Mouse (Mus musculus) frontal cortex, postnatal 36 days (tissue): ENCODE measurements around the gene Rbm4.
"Not testable (repeated sequence)": the region's sequence is repeated elsewhere in the genome, so short reads cannot be mapped to it uniquely, and the experiment has no call there.

Source experiments
- DNase-seq, 2 experiments: peaks; one replicate each; pipeline ENCODE4 v3.0.0; 2022; ENCODE audit warnings: low spot score in 2 of 2

The Rbm4 gene

GRCm38 (mm10) chr19:4793831-4794422, at the start of gene Rbm4:
Gene Rbm4 (minus strand): TSS chr19:4793901.
- peak; percentile 96 to 99 for DNase-seq

DNA sequence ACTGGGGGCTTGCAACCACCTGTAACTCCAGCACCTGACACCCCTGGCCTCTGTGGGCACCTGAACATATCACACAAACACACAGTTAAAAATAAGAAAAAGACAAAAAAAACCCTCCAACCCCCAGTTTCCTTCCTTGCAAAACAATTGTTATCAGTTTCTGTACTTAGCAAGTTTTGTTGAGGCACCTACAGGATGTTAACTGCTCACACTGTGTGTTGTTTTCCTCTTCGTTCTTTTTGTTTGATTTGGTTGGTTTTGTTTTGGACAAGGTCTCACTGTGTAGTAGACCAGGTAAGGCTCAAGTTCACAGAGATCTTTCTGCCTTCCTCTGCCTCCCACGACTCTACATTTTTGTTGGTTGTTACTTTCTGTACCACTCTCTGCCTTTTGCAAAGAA, 48.9 kb upstream of the Rbm4 start:
- DNase-seq, result no peak

GRCm38 (mm10) chr19:4840848-4841247, 47.1 kb upstream of the Rbm4 start:
- DNase-seq, result no peak

DNA sequence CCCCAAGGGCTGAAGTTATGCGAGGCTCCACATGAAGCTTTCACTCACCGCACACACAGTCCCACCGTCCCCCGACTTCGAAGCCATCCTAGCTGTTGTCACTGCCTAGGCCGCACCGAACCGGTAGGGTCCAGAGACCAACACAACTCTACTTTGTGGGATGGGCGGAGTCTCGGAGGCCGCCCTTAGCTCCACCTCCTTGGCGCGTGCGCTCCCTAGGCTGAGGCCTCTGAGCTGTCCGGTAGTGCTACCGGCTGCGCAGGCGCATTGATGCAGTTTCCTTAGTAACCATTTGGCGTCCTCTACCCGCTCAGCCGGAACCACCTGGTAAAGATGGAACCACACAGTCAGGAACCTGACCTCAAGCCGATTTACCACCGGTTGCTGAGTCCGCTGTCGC, 45.4 kb upstream of the Rbm4 start, which contains the start of the genes Ccs and Ccdc87:
TSS of gene Ccs (minus strand) at position 184 of the 400 bp plus-strand sequence.
TSS of gene Ccdc87 (plus strand) at position 218 of the 400 bp plus-strand sequence.
- DNase-seq, result peak; percentile 94 to 98

DNA sequence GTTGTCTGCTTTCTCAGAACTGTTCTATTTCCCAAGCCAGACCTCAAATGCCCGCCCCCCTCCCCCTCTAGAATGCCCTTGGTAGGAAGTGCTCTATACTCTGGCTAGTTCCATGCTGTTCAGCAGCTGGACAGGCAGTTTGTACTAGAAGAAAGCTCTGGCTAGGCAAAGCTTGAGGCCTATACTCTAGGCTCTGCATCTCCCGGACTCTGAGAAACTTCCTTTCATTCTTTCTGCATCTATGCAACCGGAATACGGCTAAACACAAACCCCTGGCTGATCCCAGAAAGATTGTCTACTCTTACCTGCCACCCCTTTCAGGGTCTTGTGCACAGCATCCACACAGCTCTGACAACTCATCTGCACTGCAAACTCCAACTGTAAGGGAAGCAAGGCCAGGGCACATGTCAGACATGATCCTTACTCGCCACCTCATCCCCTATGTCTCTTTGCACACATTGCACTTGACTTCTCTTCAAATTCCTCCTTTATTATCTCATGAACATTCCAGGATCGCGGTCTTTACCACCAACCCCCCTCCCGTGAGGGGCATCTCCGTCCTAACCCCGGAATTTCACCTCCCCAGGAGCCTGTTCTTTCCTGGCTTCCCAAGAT, 44.9 kb upstream of the Rbm4 start:
- no peak for DNase-seq

DNA sequence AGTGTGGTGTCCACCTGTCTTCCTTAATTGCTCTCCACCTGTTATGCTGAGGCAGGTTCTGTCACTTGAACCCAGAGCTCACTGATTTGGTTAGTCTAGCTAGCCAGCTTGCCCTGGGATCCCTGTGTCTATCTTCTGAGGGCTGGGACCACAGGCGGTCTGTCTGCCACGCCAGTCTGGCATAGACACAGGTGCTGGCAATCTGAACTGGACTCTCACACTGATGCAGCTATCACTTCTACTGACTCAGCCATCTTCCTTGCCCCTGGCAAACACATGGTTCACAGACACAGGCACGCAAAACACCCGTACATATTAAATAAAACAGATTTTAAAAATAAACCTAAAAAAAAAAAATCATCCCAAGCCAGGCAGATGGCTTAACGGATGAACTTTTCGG, 43.3 kb upstream of the Rbm4 start:
- no peak for DNase-seq

- no peak for DNase-seq
Observed at GRCm38 (mm10) chr19:4836096-4836495, 42.4 kb upstream of the Rbm4 start.

DNA sequence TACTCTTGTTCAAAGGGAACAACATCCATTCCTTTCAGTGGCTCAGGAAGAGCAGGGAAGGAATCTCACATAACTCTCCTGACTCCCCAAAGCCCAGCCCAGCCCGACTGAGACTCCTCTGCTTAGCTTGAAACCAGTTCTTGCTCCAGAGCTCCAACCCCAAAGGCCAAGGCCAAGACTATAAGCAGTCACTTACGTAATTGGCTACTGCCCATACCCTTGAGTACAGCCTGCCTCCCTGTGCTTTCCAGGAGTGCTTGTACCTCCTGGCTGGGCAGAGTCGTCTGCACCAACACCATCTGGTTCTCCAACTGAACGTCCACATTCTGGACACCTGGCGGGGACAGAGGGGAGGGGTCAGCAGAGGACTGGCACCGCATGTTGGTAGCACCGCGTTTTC, 40.3 kb upstream of the Rbm4 start:
- DNase-seq, result no peak

- peak; percentile 11 to 33 for DNase-seq
Observed at GRCm38 (mm10) chr19:4829156-4829555, 35.5 kb upstream of the Rbm4 start.

GRCm38 (mm10) chr19:4828444-4829114, 34.9 kb upstream of the Rbm4 start:
- no peak for DNase-seq

DNA sequence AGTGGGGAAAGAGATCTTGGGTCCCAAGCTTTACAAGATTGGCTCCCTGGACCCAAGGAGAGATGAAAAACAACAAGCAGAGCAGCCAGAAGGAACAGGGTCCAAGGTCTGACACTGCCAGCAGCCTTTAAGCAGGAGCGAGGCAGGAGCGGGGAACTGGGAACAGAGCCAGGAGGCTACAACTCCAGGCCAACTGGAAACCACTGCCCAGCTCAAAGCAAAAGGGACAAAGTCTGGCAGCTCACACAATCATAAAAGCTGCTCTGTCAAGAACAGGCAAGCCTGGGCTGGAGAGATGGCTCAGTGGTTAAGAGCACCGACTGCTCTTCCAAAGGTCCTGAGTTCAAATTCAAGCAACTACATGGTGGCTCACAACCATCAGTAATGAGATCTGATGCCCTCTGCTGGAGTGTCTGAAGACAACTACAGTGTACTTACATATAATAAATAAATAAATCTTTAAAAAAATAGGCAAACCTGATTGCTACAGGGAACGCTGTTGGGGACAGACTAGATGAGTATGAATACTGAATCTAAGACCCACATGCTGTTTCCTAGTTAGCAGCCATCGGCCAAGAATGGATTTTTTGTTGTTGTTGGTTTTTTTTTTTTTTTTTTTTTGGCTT, 27.1 kb upstream of the Rbm4 start:
- peak; percentile 60 to 72 for DNase-seq

DNA sequence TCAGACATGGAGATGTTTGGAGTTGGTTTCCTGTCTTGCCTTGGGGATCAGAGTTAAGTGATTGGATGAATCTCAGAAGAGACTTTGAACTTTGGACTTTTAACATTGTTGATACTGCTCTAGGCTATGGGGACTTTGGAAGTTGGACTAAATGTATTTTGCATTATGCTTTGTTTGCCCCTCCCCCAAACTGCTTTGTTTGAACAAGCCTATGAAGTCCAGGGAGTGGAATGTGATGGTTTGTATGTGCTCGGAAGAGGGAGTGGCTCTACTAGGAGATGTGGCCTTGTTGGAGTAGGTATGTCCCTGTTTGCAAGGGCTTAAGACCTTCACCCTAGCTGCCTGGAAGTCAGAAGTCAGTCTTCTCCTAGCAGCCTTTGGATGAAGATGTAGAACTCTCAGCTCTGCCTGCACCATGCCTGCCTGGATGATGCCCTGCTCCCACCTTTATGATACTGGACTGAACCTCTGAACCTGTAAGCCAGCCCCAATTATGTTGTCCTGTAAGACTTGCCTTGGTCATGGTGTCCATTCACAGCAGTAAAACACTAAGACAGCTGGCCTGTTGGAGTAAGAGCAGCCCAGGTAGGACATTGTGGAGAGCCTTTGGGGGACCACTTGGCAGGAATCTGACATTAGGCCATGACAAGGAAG, 23.6 kb upstream of the Rbm4 start:
- DNase-seq, result no peak

- DNase-seq, result no peak
Observed at GRCm38 (mm10) chr19:4813015-4813414, 19.3 kb upstream of the Rbm4 start.

DNA sequence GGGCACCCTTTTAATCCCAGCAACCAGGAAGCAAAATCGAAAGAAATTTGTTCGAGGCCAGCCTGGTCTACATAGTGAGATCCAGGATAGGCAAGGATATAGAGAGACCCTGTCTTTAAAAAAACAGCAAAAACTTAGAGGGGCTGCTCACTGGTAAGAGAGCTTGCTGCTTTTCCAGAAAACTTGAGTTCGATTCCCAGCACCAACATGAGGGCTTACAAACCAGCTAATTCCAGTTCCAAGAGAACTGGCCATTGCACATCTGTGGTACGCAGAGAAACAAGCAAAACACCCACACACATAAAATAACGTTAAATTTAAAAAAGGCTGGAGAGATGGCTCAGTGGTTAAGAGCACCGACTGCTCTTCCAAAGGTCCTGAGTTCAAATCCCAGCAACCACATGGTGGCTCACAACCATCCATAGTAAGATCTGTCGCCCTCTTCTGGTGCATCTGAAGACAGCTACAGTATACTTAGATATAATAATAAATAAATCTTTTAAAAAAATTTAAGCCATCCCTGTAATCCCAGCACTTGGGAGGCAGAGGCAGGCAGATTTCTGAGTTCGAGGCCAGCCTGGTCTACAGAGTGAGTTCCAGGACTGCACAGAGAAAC, 18.7 kb upstream of the Rbm4 start:
- DNase-seq, result not testable (repeated sequence)

DNA sequence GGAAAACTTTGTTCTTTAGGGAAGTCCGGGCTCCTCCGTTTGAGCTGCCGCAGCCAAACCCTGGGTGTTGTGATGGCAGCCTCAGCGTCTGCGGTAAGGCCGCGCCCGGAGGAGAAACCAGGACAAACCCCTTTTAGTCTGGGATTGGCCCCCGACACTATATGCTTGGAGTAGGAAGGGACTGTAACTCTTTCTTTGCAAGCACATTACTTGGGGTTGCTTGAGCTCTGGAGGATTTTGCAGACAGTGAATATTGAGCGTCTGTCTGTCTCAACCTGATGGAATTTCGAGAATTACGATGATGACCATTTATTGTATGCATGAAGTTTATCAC, 18.2 kb upstream of the Rbm4 start:
- no peak for DNase-seq

- peak; percentile 98 to 99 for DNase-seq
Observed at GRCm38 (mm10) chr19:4811063-4811908, 17.6 kb upstream of the Rbm4 start, which contains the start of the genes Gm21992 and Rbm14. Gene Gm21992 (minus strand): TSS chr19:4811612. Gene Rbm14 (minus strand): TSS chr19:4811634.

DNA sequence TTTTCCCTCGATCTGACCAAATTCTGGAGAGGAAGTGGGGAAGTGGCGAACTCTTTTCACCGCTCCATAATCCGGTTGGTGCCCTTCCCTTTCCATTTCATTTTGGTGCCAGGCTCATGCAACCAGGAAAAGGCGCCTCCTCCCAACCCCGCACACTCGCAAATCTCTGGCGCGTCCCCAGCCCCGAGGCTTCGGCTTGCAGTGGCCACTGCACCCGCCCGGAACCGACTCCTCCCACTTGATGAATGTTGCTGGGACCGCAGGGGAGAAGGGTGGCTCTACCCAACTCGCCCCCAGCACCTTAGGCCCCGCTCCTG, 17.0 kb upstream of the Rbm4 start:
- DNase-seq, result no peak

GRCm38 (mm10) chr19:4810309-4810708, 16.6 kb upstream of the Rbm4 start:
- no peak for DNase-seq

DNA sequence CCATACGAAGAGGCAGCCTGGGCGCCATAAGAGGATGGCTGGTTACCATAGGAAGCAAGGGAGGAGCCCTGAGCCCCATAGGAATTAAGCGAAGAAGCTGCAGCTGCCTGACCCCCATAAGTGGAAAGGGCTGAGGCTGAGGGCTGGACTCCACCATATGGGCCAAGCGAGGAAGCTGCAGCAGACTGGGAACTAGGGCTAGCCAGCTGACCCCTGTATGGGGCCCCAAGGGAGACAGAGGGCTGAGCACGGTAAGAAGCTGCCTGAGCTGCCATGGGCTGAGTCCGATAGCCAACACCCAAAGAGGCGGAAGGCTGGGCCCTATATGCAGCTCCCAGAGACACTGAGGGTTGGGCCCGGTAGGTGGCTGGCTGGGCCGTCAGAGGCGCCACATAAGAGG, 9.6 kb upstream of the Rbm4 start:
- DNase-seq, result no peak

DNA sequence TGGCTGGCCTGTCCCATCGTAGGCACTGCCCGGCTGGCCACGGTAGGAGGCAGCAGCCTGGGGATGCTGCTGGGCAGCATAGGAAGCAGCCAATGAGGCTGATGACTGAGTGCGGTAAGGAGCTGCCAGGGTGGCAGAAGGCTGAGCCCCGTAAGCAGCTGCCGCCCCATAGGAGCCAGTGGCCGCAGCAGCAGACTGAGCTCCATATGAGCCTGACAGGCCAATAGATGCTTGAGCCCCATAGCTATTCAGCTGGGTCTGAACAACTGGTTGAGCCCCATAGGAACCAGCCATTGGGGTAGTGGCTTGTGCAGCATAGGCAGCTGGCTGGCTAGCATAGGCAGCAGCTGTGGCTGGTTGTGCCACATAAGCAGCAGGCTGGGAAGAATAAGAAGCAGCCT, 9.0 kb upstream of the Rbm4 start:
- DNase-seq, result no peak

DNA sequence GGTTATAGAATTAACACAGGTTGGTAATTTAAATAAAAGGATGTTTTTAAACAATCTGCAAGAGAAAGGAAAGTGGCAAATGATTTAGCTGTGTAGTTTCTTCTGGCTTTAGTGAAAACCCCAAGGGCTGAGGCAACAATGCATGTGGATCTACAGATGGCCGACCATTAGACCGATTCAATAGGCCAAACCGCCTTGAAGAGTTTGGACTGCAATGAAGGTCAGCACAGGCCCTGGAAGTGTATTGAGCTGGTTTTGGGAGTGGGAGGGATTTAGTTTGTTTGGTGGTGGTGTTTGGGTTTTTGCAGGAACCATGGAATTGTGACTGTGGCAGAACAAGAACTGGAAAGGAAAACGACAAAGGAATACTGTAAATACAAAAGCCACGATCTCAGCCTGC, 5.4 kb upstream of the Rbm4 start:
- no peak for DNase-seq
